Mouse (Mus musculus): Measurements from ENCODE around the gene Gm45717. TPM values are rescaled to one million over a fixed set of nuclear protein-coding genes. Genes with fewer than 3 reads are reported as not detected.

Gene Gm45717
- polyA plus RNA-seq, 1 experiment from 2014 or later = not detected

Other genes with a start within 250 kb of the Gm45717 start
- gene Cyp2e1, start 192.2 kb downstream of the Gm45717 start, polyA plus RNA-seq (2016; fragmentation: Nextera tagmentation; extraction: Ambion mirVana) = not detected in 2 replicates
- 0.14 and 0.33 TPM in 2 replicates for gene Syce1, start 168.1 kb downstream of the Gm45717 start, polyA plus RNA-seq (2016; fragmentation: Nextera tagmentation; extraction: Ambion mirVana)
- gene Zfp941, start 133.8 kb downstream of the Gm45717 start, polyA plus RNA-seq (2016; fragmentation: Nextera tagmentation; extraction: Ambion mirVana) = 3.7 and 4.2 TPM in 2 replicates
- 2.1 and 2.6 TPM in 2 replicates for gene Urah, start 120.9 kb downstream of the Gm45717 start, polyA plus RNA-seq (2016; fragmentation: Nextera tagmentation; extraction: Ambion mirVana)
- gene Scgb1c1, start 110.4 kb downstream of the Gm45717 start, polyA plus RNA-seq (2016; fragmentation: Nextera tagmentation; extraction: Ambion mirVana) = not detected in 2 replicates
- not detected in 2 replicates for gene Odf3, start 108.1 kb downstream of the Gm45717 start, polyA plus RNA-seq (2016; fragmentation: Nextera tagmentation; extraction: Ambion mirVana)
- not detected in 2 replicates for gene Gm45785, start 99.6 kb downstream of the Gm45717 start, polyA plus RNA-seq (2016; fragmentation: Nextera tagmentation; extraction: Ambion mirVana)
- 69.2 and 76.6 TPM in 2 replicates for gene Ric8a, start 99.0 kb downstream of the Gm45717 start, polyA plus RNA-seq (2016; fragmentation: Nextera tagmentation; extraction: Ambion mirVana)
- 36.0 and 44.3 TPM in 2 replicates for gene Bet1l, start 98.4 kb downstream of the Gm45717 start, polyA plus RNA-seq (2016; fragmentation: Nextera tagmentation; extraction: Ambion mirVana)
- 274 and 291 TPM in 2 replicates for gene Psmd13, start 74.0 kb downstream of the Gm45717 start, polyA plus RNA-seq (2016; fragmentation: Nextera tagmentation; extraction: Ambion mirVana)
- gene Sirt3, start 73.6 kb downstream of the Gm45717 start, polyA plus RNA-seq (2016; fragmentation: Nextera tagmentation; extraction: Ambion mirVana) = 25.3 and 26.1 TPM in 2 replicates
- 2.4 TPM in 2 replicates for gene Cox8b, start 55.5 kb downstream of the Gm45717 start, polyA plus RNA-seq (2016; fragmentation: Nextera tagmentation; extraction: Ambion mirVana)
- gene Nlrp6, start 35.0 kb downstream of the Gm45717 start, polyA plus RNA-seq (2016; fragmentation: Nextera tagmentation; extraction: Ambion mirVana) = 0.13 and 0.23 TPM in 2 replicates
- gene Pgghg, start 14.5 kb downstream of the Gm45717 start, polyA plus RNA-seq (2016; fragmentation: Nextera tagmentation; extraction: Ambion mirVana) = 23.0 and 24.4 TPM in 2 replicates
- gene Ifitm5, start 5.6 kb downstream of the Gm45717 start, polyA plus RNA-seq (2016; fragmentation: Nextera tagmentation; extraction: Ambion mirVana) = 4.2 and 4.5 TPM in 2 replicates
- gene Ifitm2, start 50 bp upstream of the Gm45717 start, polyA plus RNA-seq (2016; fragmentation: Nextera tagmentation; extraction: Ambion mirVana) = 864 and 899 TPM in 2 replicates
- gene Ifitm1, start 11.3 kb upstream of the Gm45717 start, polyA plus RNA-seq (2016; fragmentation: Nextera tagmentation; extraction: Ambion mirVana) = 35.5 and 37.6 TPM in 2 replicates
- 48.0 and 52.4 TPM in 2 replicates for gene Ifitm3, start 54.8 kb upstream of the Gm45717 start, polyA plus RNA-seq (2016; fragmentation: Nextera tagmentation; extraction: Ambion mirVana)
- 0.43 TPM in 1 of 2 replicates, not detected in the other for gene Ifitm6, start 62.0 kb upstream of the Gm45717 start, polyA plus RNA-seq (2016; fragmentation: Nextera tagmentation; extraction: Ambion mirVana)
- not detected in 2 replicates for gene Gm17387, start 73.2 kb upstream of the Gm45717 start, polyA plus RNA-seq (2016; fragmentation: Nextera tagmentation; extraction: Ambion mirVana)
- 35.2 and 39.2 TPM in 2 replicates for gene B4galnt4, start 105.2 kb upstream of the Gm45717 start, polyA plus RNA-seq (2016; fragmentation: Nextera tagmentation; extraction: Ambion mirVana)
- gene Pkp3, start 122.3 kb upstream of the Gm45717 start, polyA plus RNA-seq (2016; fragmentation: Nextera tagmentation; extraction: Ambion mirVana) = 13.3 and 16.2 TPM in 2 replicates
- gene Sigirr, start 144.6 kb upstream of the Gm45717 start, polyA plus RNA-seq (2016; fragmentation: Nextera tagmentation; extraction: Ambion mirVana) = 1.9 and 3.0 TPM in 2 replicates
- 2.2 and 2.5 TPM in 2 replicates for gene Ano9, start 161.9 kb upstream of the Gm45717 start, polyA plus RNA-seq (2016; fragmentation: Nextera tagmentation; extraction: Ambion mirVana)
- gene Ptdss2, start 166.4 kb upstream of the Gm45717 start, polyA plus RNA-seq (2016; fragmentation: Nextera tagmentation; extraction: Ambion mirVana) = 82.2 and 84.7 TPM in 2 replicates
- gene Rnh1, start 216.9 kb upstream of the Gm45717 start, polyA plus RNA-seq (2016; fragmentation: Nextera tagmentation; extraction: Ambion mirVana) = 87.9 and 88.1 TPM in 2 replicates
- gene Hras, start 238.1 kb upstream of the Gm45717 start, polyA plus RNA-seq (2016; fragmentation: Nextera tagmentation; extraction: Ambion mirVana) = 91.0 and 111 TPM in 2 replicates
- 12.1 and 13.4 TPM in 2 replicates for gene Lrrc56, start 238.2 kb upstream of the Gm45717 start, polyA plus RNA-seq (2016; fragmentation: Nextera tagmentation; extraction: Ambion mirVana)